Mouse (Mus musculus) spleen, postnatal 36 days (tissue): ENCODE measurements at regions not wholly inside any gene's neighbourhood (a gene's known extent, or its start where the extent isn't known, plus 50 kb on each side); places are given as distances from the start of the nearest gene placed in this dataset.

Experiments used
- DNase-seq, 2 experiments: peaks; one replicate each; pipeline ENCODE4 v3.0.0; 2022; ENCODE audit warnings: low spot score in 2 of 2, mixed read lengths in 1 of 2

- no peak for DNase-seq
Observed at GRCm38 (mm10) chr13:97520988-97521547, 239.4 kb downstream of the Gm10260 start.

DNA sequence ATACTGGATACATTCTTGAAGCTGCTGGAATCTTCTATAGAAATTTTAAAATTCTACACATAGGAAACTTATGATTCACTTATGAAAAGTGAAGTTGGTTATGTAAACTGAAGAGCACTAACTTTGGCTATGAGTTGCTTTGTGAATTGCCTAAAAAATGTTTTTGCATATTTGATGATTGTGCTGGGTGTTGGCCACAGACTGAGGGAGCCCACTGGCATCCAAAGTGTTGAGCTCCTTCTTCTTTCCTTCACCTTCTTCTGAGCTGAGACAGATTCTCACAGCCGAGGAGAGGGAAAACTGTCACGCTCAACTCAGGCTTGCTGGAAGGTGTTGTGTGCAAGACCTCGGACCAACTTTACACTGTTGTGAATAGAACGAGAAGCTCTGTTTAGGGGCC is 243.7 kb downstream of the Gm10260 start:
- DNase-seq = no peak

DNA sequence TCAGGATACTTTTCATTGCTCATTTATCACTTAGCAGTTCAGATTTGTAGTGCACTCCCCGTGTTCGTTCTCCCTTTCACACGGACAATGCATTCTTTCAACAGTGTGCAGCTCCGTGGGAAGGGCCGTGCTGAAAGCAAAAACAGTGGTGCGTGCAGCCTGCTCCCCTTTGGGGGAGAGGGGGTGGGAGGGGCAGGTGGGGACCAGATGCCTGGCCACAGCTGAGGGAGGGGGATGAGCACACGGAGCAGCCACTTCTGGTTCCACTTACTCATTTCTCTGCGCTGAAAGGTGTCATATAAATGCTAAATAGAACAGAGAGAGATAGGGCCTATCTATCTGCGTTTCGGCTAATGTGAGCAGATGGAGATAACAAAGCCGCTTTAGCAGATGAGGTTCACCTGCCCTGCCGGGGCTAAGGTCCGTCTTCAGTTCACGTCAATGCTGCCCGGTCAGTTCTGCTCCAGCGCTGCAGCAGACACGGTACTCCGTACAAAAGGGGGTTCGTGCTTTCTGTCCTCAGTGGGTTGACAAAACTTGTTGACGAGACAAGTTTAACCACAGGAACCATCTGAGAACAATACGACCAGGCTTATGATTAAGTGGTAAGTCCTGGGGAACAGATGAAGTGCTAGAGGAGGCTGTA is 245.9 kb downstream of the Gm10260 start:
- DNase-seq = no peak

DNA sequence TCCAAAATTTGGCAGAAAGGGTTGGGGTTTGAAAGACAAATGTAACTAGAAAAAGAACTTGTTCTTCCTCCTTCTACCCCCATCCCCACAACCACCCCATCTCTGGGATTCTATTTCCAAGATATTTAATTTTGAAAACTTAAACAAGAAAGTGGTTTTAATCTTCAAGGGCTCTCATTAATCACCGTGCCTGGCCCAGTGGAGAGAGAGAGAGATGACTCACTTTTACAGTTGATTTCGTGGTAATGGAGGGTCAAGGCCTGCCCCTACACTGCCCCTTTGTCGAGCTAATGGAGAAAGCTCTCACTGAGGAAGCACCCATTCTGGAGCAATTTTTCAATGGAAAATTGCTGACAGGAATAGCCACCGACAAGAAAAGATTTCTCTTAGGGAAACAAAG is 247.9 kb downstream of the Gm10260 start:
- DNase-seq = no peak

GRCm38 (mm10) chr13:97510431-97511261 is 249.8 kb downstream of the Gm10260 start:
- no peak for DNase-seq

- DNase-seq = no peak
Observed at GRCm38 (mm10) chr13:97504949-97505348, 255.5 kb downstream of the Gm10260 start.

GRCm38 (mm10) chr13:97503955-97504739 is 256.3 kb downstream of the Gm10260 start:
- no peak for DNase-seq

- no peak for DNase-seq
Observed at GRCm38 (mm10) chr13:97503391-97503790, 257.0 kb downstream of the Gm10260 start.

DNA sequence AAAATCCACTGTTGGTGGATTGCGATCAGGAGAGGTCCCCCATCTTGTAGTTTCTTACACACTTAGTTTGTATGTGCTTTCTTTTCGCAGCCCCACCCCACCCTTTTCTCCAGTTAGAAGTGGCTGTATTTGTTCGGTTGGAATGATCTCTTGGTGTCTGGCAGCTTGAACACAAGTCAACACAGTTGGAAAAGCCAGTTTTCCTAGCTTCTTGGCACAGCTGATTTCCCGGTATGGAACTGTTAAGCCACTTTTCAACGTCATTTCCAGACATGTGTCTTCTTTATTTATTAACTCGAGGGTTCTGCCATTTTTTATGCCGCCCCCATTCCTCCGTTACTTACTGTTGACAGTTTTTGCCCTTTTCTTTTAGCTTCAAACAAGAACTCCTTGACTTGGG is 259.2 kb downstream of the Enc1 start:
- DNase-seq = no peak

DNA sequence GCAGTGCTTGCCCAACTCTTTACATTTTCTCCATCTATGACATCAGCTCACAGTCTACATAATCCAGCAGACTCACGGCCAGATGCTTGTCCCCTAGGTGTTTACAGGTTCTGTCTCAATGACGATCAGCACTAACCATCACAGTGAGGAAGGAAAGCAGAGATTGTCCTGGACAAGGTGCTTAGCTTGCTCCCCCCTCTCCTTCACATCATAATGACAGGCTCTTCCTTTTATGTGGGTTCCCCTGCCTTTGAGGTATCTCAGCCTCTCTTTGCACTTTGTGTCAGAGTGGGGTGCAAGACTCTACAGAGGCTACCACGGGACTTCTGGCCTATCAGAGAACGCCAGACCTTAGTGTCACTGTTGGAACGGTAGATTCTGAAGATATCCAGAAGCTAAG is 258.1 kb downstream of the Enc1 start:
- no peak for DNase-seq

DNA sequence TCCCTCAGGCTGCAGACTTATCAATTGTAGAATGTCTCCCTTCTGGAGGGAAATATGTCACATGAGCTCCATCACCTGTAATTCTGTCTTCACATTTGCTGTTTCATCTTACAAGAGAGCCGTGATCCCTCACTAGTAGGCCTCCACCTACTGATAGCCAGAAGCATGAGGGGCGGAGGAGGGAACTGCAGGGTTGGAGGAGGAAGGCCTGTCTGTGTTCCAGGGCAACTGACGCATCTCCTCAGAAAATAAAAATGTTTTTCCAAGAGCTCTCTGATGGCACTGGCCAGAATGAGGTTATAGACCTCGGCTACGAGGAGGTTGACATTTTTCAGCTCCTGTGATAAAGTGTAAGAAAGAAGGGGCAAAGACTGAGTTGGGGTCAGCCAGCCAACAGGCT is 257.0 kb downstream of the Enc1 start:
- no peak for DNase-seq

DNA sequence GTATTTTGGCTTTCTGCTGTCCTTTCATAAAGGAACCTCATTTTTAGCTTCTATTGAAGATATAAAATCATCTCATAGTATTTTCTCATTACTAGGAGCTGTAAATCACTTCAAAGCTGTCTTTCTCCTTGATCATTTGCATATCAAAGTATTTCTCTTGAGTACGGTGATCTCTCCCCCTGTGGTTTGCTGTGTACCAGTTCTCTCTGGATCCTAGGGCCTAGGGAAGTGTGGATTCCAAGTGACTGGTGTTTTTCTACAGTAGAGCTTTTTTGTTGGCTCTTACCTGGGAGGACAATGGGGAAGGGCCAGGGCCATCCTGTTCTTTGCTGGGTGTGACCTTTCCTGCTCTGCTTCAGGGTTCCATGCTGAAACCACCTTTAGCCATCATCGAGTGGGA is 253.9 kb downstream of the Enc1 start:
- DNase-seq = no peak

GRCm38 (mm10) chr13:97493836-97494235 is 252.9 kb downstream of the Enc1 start:
- no peak for DNase-seq

- DNase-seq = no peak
Observed at GRCm38 (mm10) chr13:97492958-97493735, 252.2 kb downstream of the Enc1 start.

GRCm38 (mm10) chr13:97491865-97492847 is 251.3 kb downstream of the Enc1 start:
- no peak for DNase-seq

DNA sequence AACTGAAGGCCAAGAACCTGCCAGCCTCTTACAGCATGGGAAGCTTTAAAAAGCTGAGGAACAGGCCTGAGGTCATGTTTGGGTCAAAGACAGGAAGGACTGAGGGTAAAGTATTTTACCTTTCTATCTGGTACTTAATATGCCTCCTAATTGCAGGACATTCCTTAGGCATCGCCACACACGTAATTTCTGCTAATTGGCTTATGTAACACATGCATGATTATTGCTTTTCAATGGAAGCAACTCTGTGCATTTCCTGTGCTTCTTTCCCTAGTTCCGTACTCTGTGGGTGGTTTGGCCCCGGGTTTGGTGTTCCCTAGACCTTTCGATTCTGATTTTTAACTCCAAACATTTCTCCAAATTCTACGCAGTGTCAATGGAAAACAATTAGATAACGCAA is 249.2 kb downstream of the Enc1 start:
- DNase-seq = no peak

DNA sequence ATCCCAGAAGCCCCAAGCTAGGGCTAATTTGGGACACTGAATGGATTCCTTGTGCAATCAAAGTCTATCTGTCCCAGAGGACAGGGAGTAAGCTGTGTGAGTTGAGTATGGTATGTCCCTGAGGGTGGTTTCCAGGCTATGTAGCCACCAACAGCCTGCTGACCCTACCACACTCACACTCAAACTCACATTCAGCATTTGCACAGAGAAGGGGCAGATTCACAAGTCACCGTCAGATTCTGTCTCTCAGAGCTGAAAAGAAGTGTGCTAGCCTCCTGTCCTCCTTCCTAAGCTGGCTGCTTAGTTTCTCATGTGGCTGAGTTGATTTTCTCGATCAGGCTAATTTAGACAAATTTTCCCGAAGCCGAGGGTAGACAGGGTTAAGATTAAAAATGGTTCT is 248.8 kb downstream of the Enc1 start:
- DNase-seq = no peak

GRCm38 (mm10) chr13:97489029-97489428 is 248.1 kb downstream of the Enc1 start:
- no peak for DNase-seq

DNA sequence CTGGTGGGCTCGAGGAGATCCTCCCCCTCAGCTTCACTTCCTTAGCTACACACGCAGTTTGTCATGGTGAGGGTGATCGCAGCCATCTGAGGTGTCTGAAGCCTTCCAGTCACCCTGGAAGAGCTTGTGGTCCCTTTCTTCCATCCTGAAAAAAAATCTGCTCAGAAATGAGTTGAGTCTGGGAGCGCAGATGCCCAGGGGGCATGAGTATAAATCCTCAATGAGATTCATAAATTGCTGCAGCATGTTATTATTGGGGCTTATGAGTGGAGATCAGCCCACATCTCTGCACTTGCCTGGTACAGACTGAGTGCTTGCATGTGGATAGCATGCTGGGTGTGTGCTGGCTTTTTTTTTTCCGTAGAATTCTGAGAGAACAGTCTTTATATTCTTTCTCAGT is 247.6 kb downstream of the Enc1 start:
- DNase-seq = no peak

DNA sequence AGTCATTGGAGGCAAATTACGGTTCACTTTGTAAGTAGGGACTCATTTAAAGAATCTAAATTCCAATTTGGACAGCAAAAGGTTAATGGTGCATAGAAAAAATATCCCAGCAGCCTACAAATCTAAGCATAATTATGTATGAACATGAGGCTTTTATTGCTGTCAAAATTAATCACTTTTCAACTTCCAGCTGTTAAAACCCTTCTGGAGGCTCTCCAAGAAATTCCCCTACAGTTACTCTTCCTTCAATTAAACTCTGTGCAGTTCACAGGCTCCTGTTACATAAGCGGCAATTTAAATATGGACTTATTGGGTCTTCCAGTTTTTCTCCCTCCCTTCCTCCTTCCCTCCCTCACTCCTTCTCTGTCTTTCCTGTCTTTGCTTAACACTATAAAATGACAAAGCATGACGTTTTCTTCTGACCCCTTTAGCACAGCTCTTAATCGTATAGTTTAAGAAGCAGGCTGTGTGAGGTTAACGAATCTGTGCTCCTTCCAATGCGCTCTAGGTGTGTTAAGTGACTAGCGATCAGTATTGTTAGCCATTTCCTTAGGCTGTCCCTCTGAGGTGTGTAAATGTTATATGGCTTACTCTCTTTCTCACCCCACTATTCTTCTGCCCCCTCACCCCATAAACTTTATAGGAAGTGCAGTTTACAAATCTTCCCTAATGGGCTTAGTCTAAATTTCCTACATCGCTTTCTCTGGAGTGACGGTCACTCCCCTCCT is 247.0 kb downstream of the Enc1 start:
- no peak for DNase-seq
